ENCODE assay signal across 20 mouse cellular contexts in genomic region chr2:168260124-168260523, GRCm38 (mm10).
"Had no signal": no experiment of that assay in that cellular context is flagged by ENCODE, and none has a peak within 500 bp of the region (broad histone marks: within the 10 kb centered on the region; RNA-seq: fewer than 3 reads in every experiment).

No protein-coding gene starts in this region.

- DNase-seq: lung, adult 18-20 months; lung, postnatal 14 days; lung, postnatal 36 days; midbrain, embryonic 14.5 days; retina, postnatal 1 day; right cerebral cortex, adult 18-20 months; right cerebral cortex, postnatal 4 days; spleen, adult 18-20 months; thymus, adult 18-20 months; thymus, postnatal 14 days; thymus, postnatal 36 days had no signal

- H3K27ac ChIP-seq: liver, embryonic 14.5 days; lung, embryonic 15.5 days; midbrain, embryonic 10.5 days; midbrain, embryonic 12.5 days; neural tube, embryonic 13.5 days; neural tube, embryonic 15.5 days had no signal

- H3K4me3 ChIP-seq: lung, embryonic 15.5 days; midbrain, embryonic 10.5 days; midbrain, embryonic 12.5 days; myocyte; neural tube, embryonic 13.5 days; neural tube, embryonic 15.5 days had no signal

- ATAC-seq: lung, postnatal 0 days; midbrain, embryonic 16.5 days had no signal
